Mouse (Mus musculus): ENCODE results near the gene Hoxb9. TPM values are rescaled to one million over a fixed set of nuclear protein-coding genes. Genes with fewer than 3 reads are reported as not detected.

Hoxb9 gene
- polyA plus RNA-seq, 1 experiment = not detected

GRCm38 (mm10) chr11:96296997-96297396, 25.7 kb downstream of the Hoxb9 start:
- no peaks in the 10 kb centered on the region for H3K4me1 ChIP-seq (ENCODE audit: control insufficient read depth, insufficient read depth, low read length)
- no peak overlapping the region for H3K27ac ChIP-seq (ENCODE audit: insufficient read depth, low read length)
- TF ChIP-seq CTCF (IDR thresholded peaks at IDR 0.05; ENCODE audit: extremely low read depth, insufficient read depth, low read length) (no peak), POLR2A (IDR thresholded peaks at IDR 0.05; ENCODE audit: extremely low read depth, insufficient read depth, low read length) (no peak)
- no peak overlapping the region for H3K4me3 ChIP-seq (ENCODE audit: insufficient read depth, low read length)

DNA sequence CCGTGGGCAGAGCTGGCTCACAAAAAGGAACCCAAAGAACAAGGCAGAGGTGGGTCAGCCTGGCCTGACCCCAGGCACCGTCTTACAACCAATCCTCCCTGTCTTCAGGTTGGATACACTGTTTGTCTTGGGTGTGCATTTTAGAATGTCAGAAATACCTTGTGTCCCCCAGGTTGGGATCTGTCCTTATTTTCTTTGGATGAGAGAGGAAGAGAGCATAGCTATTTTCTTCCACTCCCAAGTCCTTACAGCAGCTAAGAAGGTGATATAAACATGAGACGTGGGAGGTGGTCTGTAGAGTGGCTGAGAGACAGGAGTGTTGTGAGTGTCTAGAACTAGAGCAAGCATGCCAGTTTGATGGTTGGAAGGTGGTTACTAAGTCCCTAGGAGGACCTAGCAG, 26.2 kb downstream of the Hoxb9 start:
- TF ChIP-seq POLR2A (IDR thresholded peaks at IDR 0.05; ENCODE audit: extremely low read depth, insufficient read depth, low read length) (no peak), CTCF (IDR thresholded peaks at IDR 0.05; ENCODE audit: extremely low read depth, insufficient read depth, low read length) (no peak)
- Histone ChIP-seq H3K4me3 (ENCODE audit: insufficient read depth, low read length) (no peak overlapping the region), H3K27ac (ENCODE audit: insufficient read depth, low read length) (no peak overlapping the region), H3K4me1 (ENCODE audit: control insufficient read depth, insufficient read depth, low read length) (no peaks in the 10 kb centered on the region)

DNA sequence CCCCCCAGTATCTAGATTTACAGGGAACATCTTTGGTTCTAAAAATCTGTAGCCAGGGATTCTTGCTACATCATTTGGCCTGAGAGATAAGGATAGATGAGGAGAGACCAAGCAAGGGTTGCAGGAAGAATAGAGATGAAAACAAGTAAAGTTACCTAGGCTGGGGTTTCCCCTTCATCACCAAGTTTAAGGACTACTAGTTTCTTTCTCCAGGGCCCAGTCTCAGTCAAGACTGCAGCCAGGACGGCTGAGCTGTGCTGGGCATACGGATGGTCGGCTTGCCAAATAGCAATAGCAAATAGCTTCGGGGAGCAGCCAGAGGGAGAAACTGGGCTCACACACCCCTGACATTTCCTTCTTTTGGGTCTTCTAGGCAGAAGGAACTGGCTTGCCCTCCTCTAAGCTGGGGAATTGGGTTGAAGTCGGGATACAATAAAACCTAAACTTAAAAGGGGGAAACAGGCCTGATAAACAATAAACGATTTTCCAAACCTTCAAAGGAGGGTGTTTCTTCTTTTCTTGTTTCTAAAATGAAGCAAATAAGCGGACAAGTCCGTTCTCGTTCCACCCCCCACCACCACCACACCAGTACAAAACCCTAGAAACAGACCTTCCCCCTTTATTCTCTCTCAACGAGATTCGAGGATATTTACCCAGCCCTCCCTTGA, 26.8 kb downstream of the Hoxb9 start:
- H3K4me3 ChIP-seq (ENCODE audit: insufficient read depth, low read length) = no peak overlapping the region
- H3K4me1 ChIP-seq (ENCODE audit: control insufficient read depth, insufficient read depth, low read length) = no peaks in the 10 kb centered on the region
- TF ChIP-seq CTCF (IDR thresholded peaks at IDR 0.05; ENCODE audit: extremely low read depth, insufficient read depth, low read length) (no peak), POLR2A (IDR thresholded peaks at IDR 0.05; ENCODE audit: extremely low read depth, insufficient read depth, low read length) (no peak)
- H3K27ac ChIP-seq (ENCODE audit: insufficient read depth, low read length) = no peak overlapping the region

GRCm38 (mm10) chr11:96298895-96299667, 27.8 kb downstream of the Hoxb9 start:
- Histone ChIP-seq H3K27ac (ENCODE audit: insufficient read depth, low read length) (no peak overlapping the region), H3K4me1 (ENCODE audit: control insufficient read depth, insufficient read depth, low read length) (no peaks in the 10 kb centered on the region), H3K4me3 (ENCODE audit: insufficient read depth, low read length) (no peak overlapping the region)
- no peak for TF ChIP-seq POLR2A (IDR thresholded peaks at IDR 0.05; ENCODE audit: extremely low read depth, insufficient read depth, low read length)
- TF ChIP-seq CTCF (IDR thresholded peaks at IDR 0.05; ENCODE audit: extremely low read depth, insufficient read depth, low read length) = no peak

GRCm38 (mm10) chr11:96299781-96300180, 28.5 kb downstream of the Hoxb9 start:
- H3K27ac ChIP-seq (ENCODE audit: insufficient read depth, low read length) = no peak overlapping the region
- no peak for TF ChIP-seq POLR2A (IDR thresholded peaks at IDR 0.05; ENCODE audit: extremely low read depth, insufficient read depth, low read length)
- H3K4me3 ChIP-seq (ENCODE audit: insufficient read depth, low read length) = no peak overlapping the region
- H3K4me1 ChIP-seq (ENCODE audit: control insufficient read depth, insufficient read depth, low read length) = no peaks in the 10 kb centered on the region

DNA sequence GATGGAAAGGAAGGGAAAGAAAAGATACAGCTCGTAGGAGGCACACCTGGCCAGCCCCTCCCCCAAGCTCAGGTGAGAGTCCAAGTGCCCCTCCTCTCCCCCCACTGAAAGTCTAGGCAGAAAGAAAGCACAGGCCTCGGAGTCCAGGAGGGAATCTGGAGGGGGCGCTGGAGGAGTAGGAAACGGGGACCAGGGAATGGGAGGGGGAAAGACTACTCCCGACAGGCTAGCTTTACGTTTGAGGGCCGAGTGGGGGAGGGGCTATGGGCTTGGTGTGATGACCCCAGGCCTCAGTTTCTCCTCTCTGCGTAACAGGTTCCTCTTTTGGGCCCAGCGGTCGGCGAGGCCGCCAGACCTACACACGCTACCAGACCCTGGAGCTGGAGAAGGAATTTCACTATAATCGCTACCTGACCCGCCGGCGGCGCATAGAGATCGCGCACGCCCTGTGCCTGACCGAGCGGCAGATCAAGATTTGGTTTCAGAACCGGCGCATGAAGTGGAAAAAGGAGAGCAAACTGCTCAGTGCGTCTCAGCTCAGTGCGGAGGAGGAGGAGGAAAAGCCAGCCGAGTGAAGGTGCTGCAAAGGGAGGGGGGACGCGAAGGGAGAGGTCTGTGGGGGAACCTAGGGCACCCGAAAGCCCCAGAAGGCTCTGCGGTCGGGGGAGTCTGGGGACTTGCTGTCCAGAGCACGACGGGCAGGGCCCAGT, 29.3 kb downstream of the Hoxb9 start:
- Histone ChIP-seq H3K4me1 (ENCODE audit: control insufficient read depth, insufficient read depth, low read length) (no peaks in the 10 kb centered on the region), H3K4me3 (ENCODE audit: insufficient read depth, low read length) (no peak overlapping the region), H3K27ac (ENCODE audit: insufficient read depth, low read length) (no peak overlapping the region)
- TF ChIP-seq POLR2A (IDR thresholded peaks at IDR 0.05; ENCODE audit: extremely low read depth, insufficient read depth, low read length) = no peak

GRCm38 (mm10) chr11:96301064-96301431, 29.8 kb downstream of the Hoxb9 start:
- Histone ChIP-seq H3K4me3 (ENCODE audit: insufficient read depth, low read length) (no peak overlapping the region), H3K27ac (ENCODE audit: insufficient read depth, low read length) (no peak overlapping the region), H3K4me1 (ENCODE audit: control insufficient read depth, insufficient read depth, low read length) (no peaks in the 10 kb centered on the region)
- TF ChIP-seq POLR2A (IDR thresholded peaks at IDR 0.05; ENCODE audit: extremely low read depth, insufficient read depth, low read length) = no peak
- TF ChIP-seq CTCF (IDR thresholded peaks at IDR 0.05; ENCODE audit: extremely low read depth, insufficient read depth, low read length) = no peak

- no peak overlapping the region for H3K4me3 ChIP-seq (ENCODE audit: insufficient read depth, low read length)
- H3K4me1 ChIP-seq (ENCODE audit: control insufficient read depth, insufficient read depth, low read length) = no peaks in the 10 kb centered on the region
- TF ChIP-seq POLR2A (IDR thresholded peaks at IDR 0.05; ENCODE audit: extremely low read depth, insufficient read depth, low read length) (no peak), CTCF (IDR thresholded peaks at IDR 0.05; ENCODE audit: extremely low read depth, insufficient read depth, low read length) (no peak)
- H3K27ac ChIP-seq (ENCODE audit: insufficient read depth, low read length) = no peak overlapping the region
Measured at GRCm38 (mm10) chr11:96301837-96302236, 30.6 kb downstream of the Hoxb9 start.

GRCm38 (mm10) chr11:96302381-96303150, 31.3 kb downstream of the Hoxb9 start:
- Histone ChIP-seq H3K4me1 (ENCODE audit: control insufficient read depth, insufficient read depth, low read length) (no peaks in the 10 kb centered on the region), H3K27ac (ENCODE audit: insufficient read depth, low read length) (no peak overlapping the region), H3K4me3 (ENCODE audit: insufficient read depth, low read length) (no peak overlapping the region)
- no peak for TF ChIP-seq CTCF (IDR thresholded peaks at IDR 0.05; ENCODE audit: extremely low read depth, insufficient read depth, low read length)
- no peak for TF ChIP-seq POLR2A (IDR thresholded peaks at IDR 0.05; ENCODE audit: extremely low read depth, insufficient read depth, low read length)

All from cortical plate, adult 2 months (tissue).